Mouse (Mus musculus) left cerebral cortex, postnatal 14 days (tissue): ENCODE results near the gene Aldh3b3. TPM values are rescaled to one million over a fixed set of nuclear protein-coding genes. Genes with fewer than 3 reads are reported as not detected.
"Not testable (repeated sequence)": the region's sequence is repeated elsewhere in the genome, so short reads cannot be mapped to it uniquely, and the experiment has no call there.

Experiments used
- DNase-seq, 2 experiments: peaks; one replicate each; pipeline ENCODE4 v3.0.0; 2021 to 2022; ENCODE audit warnings: low spot score in 2 of 2, mixed read lengths in 1 of 2
- intact Hi-C: fragments of 180-260 bp; cut with DNase I; formaldehyde crosslinking; loops from one replicate; pipeline ENCODE4 v1.15.1; 2025
- total RNA-seq, 2 experiments: library from RNA; stranded (reverse); gene quantifications; 2 replicates each; pipeline ENCODE4 v1.2.3; 2021

Gene Aldh3b3
- total RNA-seq, 2 experiments from 2014 or later: 0.13 TPM; not detected in 1

- intact Hi-C loops: no loop called here
- peak in 1 of 2 experiments; percentile 28 for DNase-seq
Observed at GRCm38 (mm10) chr19:3962469-3962868, 4.0 kb downstream of the Aldh3b3 start.

GRCm38 (mm10) chr19:3964030-3964429 lies 5.6 kb downstream of the Aldh3b3 start:
- intact Hi-C loops: no loop called here
- no peak for DNase-seq

GRCm38 (mm10) chr19:3966330-3967075 lies 8.1 kb downstream of the Aldh3b3 start:
- intact Hi-C loops: no loop called here
- peak in 1 of 2 experiments; percentile 45 for DNase-seq

GRCm38 (mm10) chr19:3967258-3967657 lies 8.8 kb downstream of the Aldh3b3 start:
- intact Hi-C loops: no loop called here

GRCm38 (mm10) chr19:3972229-3972628 lies 13.8 kb downstream of the Aldh3b3 start, which contains the start of gene Aldh3b2:
Aldh3b2 (plus strand) TSS chr19:3972328.
- DNase-seq: no peak

More at GRCm38 (mm10) chr19:3967258-3967657, 8.8 kb downstream of the Aldh3b3 start:
- no peak for DNase-seq

GRCm38 (mm10) chr19:3974608-3975007 lies 16.2 kb downstream of the Aldh3b3 start:
- intact Hi-C loops, DNase-seq: not testable (repeated sequence)

More at GRCm38 (mm10) chr19:3972229-3972628, 13.8 kb downstream of the Aldh3b3 start, which contains the start of gene Aldh3b2:
- intact Hi-C loops: no loop called here

- intact Hi-C loops: no loop called here
- DNase-seq: no peak
Observed at GRCm38 (mm10) chr19:3975866-3976265, 17.4 kb downstream of the Aldh3b3 start.

GRCm38 (mm10) chr19:3980309-3980708 lies 21.9 kb downstream of the Aldh3b3 start:
- peak; percentile 88 to 93 for DNase-seq
- intact Hi-C loops: loop anchor here (2.0 kb wide), 1 partner anchor 34 kb away; no protein-coding TSS in a partner anchor

GRCm38 (mm10) chr19:3980917-3981316 lies 22.5 kb downstream of the Aldh3b3 start:
- DNase-seq: no peak

GRCm38 (mm10) chr19:3983527-3984200 lies 25.2 kb downstream of the Aldh3b3 start:
- intact Hi-C loops: no loop called here
- no peak for DNase-seq

More at GRCm38 (mm10) chr19:3980917-3981316, 22.5 kb downstream of the Aldh3b3 start:
- intact Hi-C loops: loop anchor here (2.0 kb wide), 1 partner anchor 34 kb away; no protein-coding TSS in a partner anchor

- intact Hi-C loops: no loop called here
- DNase-seq: no peak
Observed at GRCm38 (mm10) chr19:3985261-3985681, 26.8 kb downstream of the Aldh3b3 start.

GRCm38 (mm10) chr19:3986334-3986733 lies 27.9 kb downstream of the Aldh3b3 start, which contains the start of gene Acy3:
Acy3 (plus strand) TSS chr19:3986570.
- peak; percentile 51 to 52 for DNase-seq
- intact Hi-C loops: no loop called here

GRCm38 (mm10) chr19:3988066-3988465 lies 29.6 kb downstream of the Aldh3b3 start:
- DNase-seq: no peak
- intact Hi-C loops: no loop called here

GRCm38 (mm10) chr19:3988750-3989149 lies 30.3 kb downstream of the Aldh3b3 start:
- no peak for DNase-seq
- intact Hi-C loops: no loop called here

GRCm38 (mm10) chr19:3990804-3991203 lies 32.4 kb downstream of the Aldh3b3 start:
- intact Hi-C loops: no loop called here
- no peak for DNase-seq

GRCm38 (mm10) chr19:3991562-3991961 lies 33.1 kb downstream of the Aldh3b3 start:
- no peak for DNase-seq
- intact Hi-C loops: no loop called here

- intact Hi-C loops: no loop called here
- DNase-seq: no peak
Observed at GRCm38 (mm10) chr19:3991966-3992365, 33.5 kb downstream of the Aldh3b3 start.

- DNase-seq: no peak
- intact Hi-C loops: no loop called here
Observed at GRCm38 (mm10) chr19:3992416-3992815, 34.0 kb downstream of the Aldh3b3 start, which contains the start of gene Tbx10. Tbx10 (plus strand) TSS chr19:3992752.

GRCm38 (mm10) chr19:3994932-3995331 lies 36.5 kb downstream of the Aldh3b3 start:
- intact Hi-C loops: no loop called here
- no peak for DNase-seq

GRCm38 (mm10) chr19:3995505-3995904 lies 37.1 kb downstream of the Aldh3b3 start:
- DNase-seq: no peak
- intact Hi-C loops: no loop called here
